Mouse (Mus musculus) CD4-positive, CD25-positive, alpha-beta regulatory T cell, adult 2 months (primary cell): ENCODE data around the gene Psg21.
"Not testable (repeated sequence)": the region's sequence is repeated elsewhere in the genome, so short reads cannot be mapped to it uniquely, and the experiment has no call there.

Source experiments
- DNase-seq: peaks from one replicate; pipeline ENCODE4 v3.0.0-alpha.2; 2012; ENCODE audit warnings: low read depth, low spot score

Gene Psg21

DNA sequence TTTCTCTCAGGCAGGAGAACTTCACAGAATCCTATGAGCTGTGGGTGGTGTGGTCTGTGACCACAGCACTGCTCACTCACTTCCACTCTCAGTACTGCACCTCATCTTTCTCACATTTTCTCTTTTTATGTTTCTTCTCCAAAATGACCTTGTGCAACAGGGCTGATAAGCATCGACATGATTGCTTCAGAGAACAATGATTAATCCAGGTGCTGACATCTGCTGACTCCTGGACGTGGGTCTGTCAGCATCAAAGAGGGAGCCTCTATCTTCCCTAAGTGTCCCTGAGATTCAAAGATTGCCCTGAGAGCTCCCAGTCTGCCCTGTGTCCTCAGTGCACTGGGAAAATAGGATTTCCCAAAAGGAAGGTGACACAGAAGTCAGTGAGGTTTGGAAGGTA lies at the start of gene Psg21:
Gene Psg21 (minus strand): TSS at position 101 of the 400 bp plus-strand sequence.
- not testable (repeated sequence) for DNase-seq

DNA sequence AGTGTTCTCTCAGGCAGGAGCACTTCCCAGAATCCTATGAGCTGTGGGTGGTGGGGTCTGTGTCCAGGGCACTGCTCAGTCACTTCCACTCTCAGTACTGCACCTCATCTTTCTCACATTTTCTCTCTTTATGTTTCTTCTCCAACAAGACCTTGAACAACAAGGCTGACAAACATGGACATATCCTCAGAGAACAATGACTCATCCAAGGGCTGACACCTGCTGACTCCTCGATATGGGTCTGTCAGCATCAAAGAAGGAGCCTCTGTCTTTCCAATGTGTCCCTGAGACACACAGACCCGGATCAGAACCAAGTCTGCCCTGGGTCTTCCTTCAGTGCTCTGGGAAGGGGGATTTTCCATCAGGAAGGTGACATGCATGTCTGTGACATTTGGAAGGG lies 29.6 kb upstream of the Psg21 start, which contains the start of gene Psg20:
Gene Psg20 (minus strand): TSS at position 101 of the 400 bp plus-strand sequence.
- no peak for DNase-seq

DNA sequence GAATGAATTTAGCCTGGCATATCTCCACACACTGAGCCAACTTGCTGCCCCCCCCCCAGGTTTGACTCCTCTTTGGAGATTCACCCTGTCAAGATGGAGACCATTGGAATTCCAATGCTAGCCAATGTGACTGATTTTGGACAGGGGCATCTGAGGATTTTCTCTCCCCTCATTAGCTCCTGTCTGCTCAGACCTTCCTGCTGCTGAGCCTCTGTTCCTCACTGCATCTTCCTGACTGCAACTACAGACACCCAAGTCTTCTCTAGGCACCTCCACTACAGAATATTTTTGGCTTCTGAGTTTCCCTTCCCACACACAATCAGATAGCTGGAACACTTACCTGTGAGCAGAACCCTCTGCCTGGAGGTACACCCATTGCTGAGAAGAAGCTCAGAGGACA lies 29.1 kb upstream of the Psg21 start:
- no peak for DNase-seq

- DNase-seq: peak; percentile 37
Observed at GRCm38 (mm10) chr7:18679772-18680171, 23.2 kb upstream of the Psg21 start.

DNA sequence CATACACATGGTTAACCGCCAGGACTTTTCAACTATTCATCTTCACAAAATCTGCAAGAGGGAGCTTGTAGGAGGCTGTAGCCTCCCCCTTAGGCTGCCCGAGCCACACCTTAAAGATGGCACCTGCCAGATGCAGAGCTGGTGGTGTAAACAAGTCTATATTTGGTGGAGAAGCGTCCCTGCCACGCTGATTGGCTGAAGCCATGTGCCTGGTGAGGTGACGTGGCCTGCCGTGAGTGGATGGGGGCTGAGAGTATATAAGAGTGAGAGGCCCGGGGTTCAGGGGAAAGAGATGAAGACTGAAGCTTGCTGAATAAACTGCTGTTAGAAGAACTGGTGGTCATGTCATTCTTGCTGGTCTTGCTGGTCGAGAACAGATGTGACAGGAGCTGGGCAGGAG lies 29.6 kb downstream of the Psg21 start:
- not testable (repeated sequence) for DNase-seq

GRCm38 (mm10) chr7:18616401-18616800 lies 40.1 kb downstream of the Psg21 start, which contains the start of gene Psg23:
Psg23 (minus strand) TSS chr7:18616501.
- not testable (repeated sequence) for DNase-seq
